Mouse (Mus musculus): Measurements from ENCODE around the gene Ncbp2.

DNA sequence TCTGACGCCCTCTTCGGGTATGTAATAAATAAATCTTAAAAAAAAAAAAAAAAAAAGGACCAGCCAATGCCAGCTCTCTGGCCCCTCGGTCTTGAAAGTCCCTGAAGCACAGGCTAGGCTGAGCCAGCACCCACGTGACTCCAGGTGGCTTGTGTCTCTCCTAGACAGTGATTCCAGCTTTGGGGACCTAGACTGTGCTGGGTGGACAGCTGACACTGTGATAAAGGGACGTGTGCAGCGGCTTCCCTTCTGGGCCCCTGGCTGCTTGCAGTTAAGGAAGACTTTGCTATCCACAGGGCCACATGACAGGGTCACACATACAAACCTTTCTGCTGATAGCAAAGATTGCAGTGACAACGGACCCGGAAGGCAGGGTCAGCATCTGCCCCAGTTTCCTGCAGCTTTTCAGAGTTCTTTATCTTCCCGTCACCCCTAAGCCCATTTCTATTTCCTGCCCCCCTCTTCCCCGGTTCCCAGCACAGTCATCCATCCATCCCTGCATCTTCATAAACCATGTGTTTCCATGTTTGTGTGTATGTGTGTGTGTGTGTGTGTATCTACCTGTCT is 37.9 kb upstream of the Ncbp2 start:
- TF ChIP-seq POLR2A (IDR thresholded peaks at IDR 0.05; ENCODE audit: control insufficient read depth, extremely low read depth, insufficient read depth, low read length, poor library complexity) (no peak), CTCF (IDR thresholded peaks at IDR 0.05; ENCODE audit: borderline replicate concordance, control insufficient read depth, extremely low read depth, insufficient read depth, low read length, poor library complexity) (no peak)
